Mouse (Mus musculus) embryonic facial prominence, embryonic 13.5 days (tissue): ENCODE data around the gene Gm37240. TPM values are rescaled to one million over a fixed set of nuclear protein-coding genes. Genes with fewer than 3 reads are reported as not detected.

ENCODE experiments used
- ATAC-seq: fragments of 200-750 bp; cut with Nextera tagmentation; 2 replicates; pipeline ENCODE4 v1.8.0; 2017; ENCODE audit warnings: low read depth; ENCODE audit not compliant: insufficient number of reproducible peaks, insufficient read depth, low FRiP score, low TSS enrichment
- H3K27ac ChIP-seq: fragments of 300-500 bp; sonication (generic); 2 replicates; pipeline ENCODE4 v1.5.1; 2015; ENCODE audit warnings: moderate library complexity, mild to moderate bottlenecking, inconsistent platforms
- H3K27me3 ChIP-seq: fragments of 300-500 bp; sonication (generic); 2 replicates; pipeline ENCODE4 v1.6.1; 2015; ENCODE audit warnings: mild to moderate bottlenecking, inconsistent platforms
- H3K36me3 ChIP-seq: fragments of 300-500 bp; sonication (generic); 2 replicates; pipeline ENCODE4 v1.6.1; 2015; ENCODE audit warnings: mild to moderate bottlenecking, inconsistent platforms
- H3K4me1 ChIP-seq: fragments of 300-500 bp; sonication (generic); 2 replicates; pipeline ENCODE4 v1.6.1; 2015; ENCODE audit warnings: inconsistent platforms
- H3K4me2 ChIP-seq: fragments of 300-500 bp; sonication (generic); 2 replicates; pipeline ENCODE4 v1.6.1; 2015; ENCODE audit warnings: moderate library complexity, mild to moderate bottlenecking, inconsistent platforms
- H3K4me3 ChIP-seq: fragments of 300-500 bp; sonication (generic); 2 replicates; pipeline ENCODE4 v1.5.1; 2015; ENCODE audit warnings: mild to moderate bottlenecking, inconsistent platforms
- H3K9ac ChIP-seq: fragments of 300-500 bp; sonication (generic); 2 replicates; pipeline ENCODE4 v1.6.1; 2015; ENCODE audit warnings: mild to moderate bottlenecking, inconsistent platforms
- H3K9me3 ChIP-seq: fragments of 300-500 bp; sonication (generic); 2 replicates; pipeline ENCODE4 v1.6.1; 2016; ENCODE audit warnings: inconsistent platforms
- WGBS: fragments of 180-500 bp; shearing (Covaris S2); methylation state at CpG from one replicate; pipeline ENCODE4 v1.1.7; 2015; ENCODE audit warnings: mixed read lengths; 5-methylcytosine and 5-hydroxymethylcytosine counted together
- polyA plus RNA-seq: library from polyadenylated mRNA; unstranded; fragments of >200 nt; fragmentation: Nextera tagmentation; extraction: Ambion mirVana; gene quantifications from 2 replicates; pipeline ENCODE4 v1.2.1, GENCODE M21; 2015

The Gm37240 gene
- polyA plus RNA-seq, 1 experiment from 2014 or later: 6.3 TPM

GRCm38 (mm10) chr3:85819319-85819718 is 68.0 kb downstream of the Gm37240 start:
- no peaks in the 10 kb centered on the region for H3K27me3 ChIP-seq
- no peak for ATAC-seq
- WGBS: 71% methylated on average over 3 of the region's 3 CpGs

GRCm38 (mm10) chr3:85817191-85817590 is 70.1 kb downstream of the Gm37240 start, which contains the start of gene Fam160a1:
Gene Fam160a1, minus strand, starts transcription at chr3:85817291.
- WGBS: 84% methylated on average over 2 of the region's 2 CpGs
- peaks cover 9% of the 10 kb centered on the region; the same call in 1 of the 2 replicates for H3K4me1 ChIP-seq
- ATAC-seq: no peak

More at GRCm38 (mm10) chr3:85819319-85819718, 68.0 kb downstream of the Gm37240 start:
- no peak overlapping the region for H3K4me2 ChIP-seq
- no peaks in the 10 kb centered on the region for H3K4me1 ChIP-seq
- H3K4me3 ChIP-seq: no peak overlapping the region
- no peaks in the 10 kb centered on the region for H3K9me3 ChIP-seq
- no peak overlapping the region for H3K9ac ChIP-seq
- H3K27ac ChIP-seq: no peak overlapping the region
- H3K36me3 ChIP-seq: no peaks in the 10 kb centered on the region

GRCm38 (mm10) chr3:85814241-85814640 is 73.1 kb downstream of the Gm37240 start:
- Histone ChIP-seq H3K4me3 (no peak overlapping the region), H3K4me2 (no peak overlapping the region), H3K36me3 (no peaks in the 10 kb centered on the region), H3K9ac (no peak overlapping the region), H3K9me3 (no peaks in the 10 kb centered on the region), H3K4me1 (peaks cover 10% of the 10 kb centered on the region; the same call in 1 of the 2 replicates), H3K27ac (no peak overlapping the region), H3K27me3 (no peaks in the 10 kb centered on the region)
- ATAC-seq: no peak
- 61% methylated on average over 7 of the region's 7 CpGs for WGBS

More at GRCm38 (mm10) chr3:85817191-85817590, 70.1 kb downstream of the Gm37240 start, which contains the start of gene Fam160a1:
- Histone ChIP-seq H3K9me3 (no peaks in the 10 kb centered on the region), H3K27ac (no peak within 1 kb of the TSS), H3K4me3 (no peak within 1 kb of the TSS), H3K36me3 (no peaks in the 10 kb centered on the region), H3K27me3 (no peaks in the 10 kb centered on the region), H3K9ac (no peak within 1 kb of the TSS), H3K4me2 (no peak within 1 kb of the TSS)

GRCm38 (mm10) chr3:85813101-85814014 is 74.0 kb downstream of the Gm37240 start:
- WGBS: 48% methylated on average over 4 of the region's 4 CpGs
- H3K9me3 ChIP-seq: no peaks in the 10 kb centered on the region
- no peak overlapping the region for H3K9ac ChIP-seq
- no peak overlapping the region for H3K27ac ChIP-seq
- H3K36me3 ChIP-seq: no peaks in the 10 kb centered on the region
- no peak overlapping the region for H3K4me3 ChIP-seq
- H3K4me1 ChIP-seq: peaks cover 10% of the 10 kb centered on the region; the same call in 1 of the 2 replicates
- ATAC-seq: no peak
- H3K4me2 ChIP-seq: no peak overlapping the region
- H3K27me3 ChIP-seq: no peaks in the 10 kb centered on the region

- Histone ChIP-seq H3K4me3 (no peak overlapping the region), H3K9ac (no peak overlapping the region), H3K36me3 (no peaks in the 10 kb centered on the region), H3K27ac (no peak overlapping the region), H3K4me2 (no peak overlapping the region), H3K27me3 (no peaks in the 10 kb centered on the region), H3K4me1 (peaks cover 10% of the 10 kb centered on the region; the same call in 1 of the 2 replicates), H3K9me3 (no peaks in the 10 kb centered on the region)
- 93% methylated on average over 5 of the region's 5 CpGs for WGBS
- no peak for ATAC-seq
Measured at GRCm38 (mm10) chr3:85812010-85812409, 75.3 kb downstream of the Gm37240 start.

- H3K4me1 ChIP-seq: no peaks in the 10 kb centered on the region
- no peaks in the 10 kb centered on the region for H3K36me3 ChIP-seq
- H3K4me3 ChIP-seq: no peak overlapping the region
- no peaks in the 10 kb centered on the region for H3K27me3 ChIP-seq
- no peak overlapping the region for H3K27ac ChIP-seq
- H3K4me2 ChIP-seq: no peak overlapping the region
- 77% methylated on average over 1 of the region's 1 CpGs for WGBS
- no peak overlapping the region for H3K9ac ChIP-seq
- no peak for ATAC-seq
- H3K9me3 ChIP-seq: no peaks in the 10 kb centered on the region
Measured at GRCm38 (mm10) chr3:85793166-85793565, 94.2 kb downstream of the Gm37240 start.

GRCm38 (mm10) chr3:85789748-85790147 is 97.6 kb downstream of the Gm37240 start:
- Histone ChIP-seq H3K4me3 (no peak overlapping the region), H3K27me3 (no peaks in the 10 kb centered on the region), H3K36me3 (no peaks in the 10 kb centered on the region), H3K4me1 (no peaks in the 10 kb centered on the region), H3K9me3 (no peaks in the 10 kb centered on the region), H3K9ac (no peak overlapping the region), H3K27ac (no peak overlapping the region), H3K4me2 (no peak overlapping the region)
- WGBS: 83% methylated on average over 4 of the region's 4 CpGs
- ATAC-seq: no peak

GRCm38 (mm10) chr3:85786501-85786900 is 100.8 kb downstream of the Gm37240 start:
- no peak overlapping the region for H3K4me3 ChIP-seq
- WGBS: 76% methylated on average over 8 of the region's 8 CpGs
- no peak overlapping the region for H3K9ac ChIP-seq
- no peak overlapping the region for H3K27ac ChIP-seq
- H3K4me1 ChIP-seq: no peaks in the 10 kb centered on the region
- no peaks in the 10 kb centered on the region for H3K9me3 ChIP-seq
- ATAC-seq: no peak
- no peaks in the 10 kb centered on the region for H3K36me3 ChIP-seq
- no peak overlapping the region for H3K4me2 ChIP-seq
- no peaks in the 10 kb centered on the region for H3K27me3 ChIP-seq

- Histone ChIP-seq H3K27me3 (no peaks in the 10 kb centered on the region), H3K9ac (no peak overlapping the region), H3K9me3 (no peaks in the 10 kb centered on the region), H3K4me1 (peaks cover 3% of the 10 kb centered on the region; the same call in 1 of the 2 replicates), H3K27ac (no peak overlapping the region), H3K4me3 (no peak overlapping the region), H3K36me3 (no peaks in the 10 kb centered on the region), H3K4me2 (no peak overlapping the region)
- 78% methylated on average over 7 of the region's 7 CpGs for WGBS
- no peak for ATAC-seq
Measured at GRCm38 (mm10) chr3:85780906-85781305, 106.4 kb downstream of the Gm37240 start.

- Histone ChIP-seq H3K27ac (no peak overlapping the region), H3K4me3 (no peak overlapping the region), H3K27me3 (no peaks in the 10 kb centered on the region), H3K4me2 (no peak overlapping the region), H3K9me3 (no peaks in the 10 kb centered on the region), H3K9ac (no peak overlapping the region), H3K4me1 (peaks cover 3% of the 10 kb centered on the region; the same call in 1 of the 2 replicates), H3K36me3 (no peaks in the 10 kb centered on the region)
- WGBS: 52% methylated on average over 2 of the region's 2 CpGs
- no peak for ATAC-seq
Measured at GRCm38 (mm10) chr3:85780332-85780731, 107.0 kb downstream of the Gm37240 start.

- Histone ChIP-seq H3K4me2 (no peak overlapping the region), H3K4me1 (peaks cover 3% of the 10 kb centered on the region; the same call in 1 of the 2 replicates), H3K4me3 (no peak overlapping the region), H3K27ac (no peak overlapping the region), H3K27me3 (no peaks in the 10 kb centered on the region), H3K36me3 (no peaks in the 10 kb centered on the region), H3K9ac (no peak overlapping the region), H3K9me3 (no peaks in the 10 kb centered on the region)
- 78% methylated on average over 2 of the region's 2 CpGs for WGBS
- ATAC-seq: no peak
Measured at GRCm38 (mm10) chr3:85777841-85778240, 109.5 kb downstream of the Gm37240 start.

- no peak overlapping the region for H3K4me2 ChIP-seq
- 86% methylated on average over 4 of the region's 4 CpGs for WGBS
- H3K4me1 ChIP-seq: peaks cover 3% of the 10 kb centered on the region; the same call in 1 of the 2 replicates
- no peak overlapping the region for H3K9ac ChIP-seq
- no peak overlapping the region for H3K4me3 ChIP-seq
- H3K27ac ChIP-seq: no peak overlapping the region
- H3K36me3 ChIP-seq: no peaks in the 10 kb centered on the region
- no peak for ATAC-seq
- H3K9me3 ChIP-seq: no peaks in the 10 kb centered on the region
- H3K27me3 ChIP-seq: no peaks in the 10 kb centered on the region
Measured at GRCm38 (mm10) chr3:85777356-85777755, 110.0 kb downstream of the Gm37240 start.
